Mouse (Mus musculus): ENCODE data around the gene Pygl.
A peak's percentile ranks its signal among the peaks of the same experiment; 100 is the strongest.

Pygl gene

DNA sequence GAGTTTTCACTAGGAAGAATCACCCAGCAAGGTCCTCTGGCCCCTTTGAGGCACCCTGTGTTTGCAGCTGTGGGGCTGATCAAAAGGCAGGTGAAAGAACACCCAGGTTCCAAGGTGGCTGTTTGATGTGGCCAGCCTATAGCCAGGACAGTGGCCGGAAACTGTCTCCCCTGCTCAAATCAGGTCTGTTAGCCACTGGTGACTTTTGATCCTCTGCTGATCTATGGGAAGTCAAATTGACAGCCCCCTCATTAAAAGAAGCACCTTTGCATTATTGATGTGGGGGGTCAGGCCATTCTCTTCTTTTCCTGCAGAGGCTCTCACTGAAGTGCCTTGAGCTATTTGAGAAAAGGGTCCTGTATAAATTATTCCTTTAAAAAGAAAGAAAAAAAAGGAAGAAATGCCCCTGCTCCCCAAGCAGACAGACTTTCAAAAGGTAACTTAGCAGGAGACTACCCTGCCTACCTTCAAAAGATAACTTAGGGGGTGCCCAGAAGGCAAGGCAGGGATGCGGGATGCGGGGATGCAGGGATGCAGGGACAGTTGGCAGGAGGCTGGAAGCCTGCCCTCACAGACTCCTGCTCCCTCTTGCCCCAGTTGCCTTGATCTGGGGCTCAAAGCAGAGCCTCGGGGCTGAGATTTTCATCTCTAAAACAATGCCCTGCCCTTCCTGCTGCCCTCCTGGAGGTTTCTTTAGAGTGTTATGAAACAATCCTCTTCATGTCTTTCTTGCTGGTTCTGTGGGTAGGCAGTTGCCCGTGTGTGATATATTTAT lies 73.8 kb downstream of the Pygl start:
- DNase-seq (ENCODE audit: low read depth, low spot score): peak; percentile 52

DNA sequence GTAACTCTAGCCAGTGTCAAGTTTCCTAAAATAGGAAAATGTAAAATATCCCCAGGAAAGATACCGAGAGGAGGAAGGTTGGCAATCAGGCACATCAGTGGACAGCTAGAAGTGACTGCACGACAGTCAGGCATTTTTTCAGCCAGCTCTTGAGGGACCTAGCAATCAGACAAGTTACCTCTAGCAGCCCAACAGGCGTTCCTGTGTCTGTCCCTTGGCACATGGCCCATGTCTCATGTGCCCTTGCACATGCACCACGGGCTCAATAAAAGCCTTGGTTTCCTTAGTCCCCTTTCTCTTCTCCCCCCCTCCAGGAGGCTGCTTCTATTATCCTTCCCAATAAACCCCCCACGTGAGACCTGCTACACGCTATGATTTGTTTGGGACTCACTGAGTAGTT lies 75.1 kb downstream of the Pygl start:
- no peak for DNase-seq (ENCODE audit: low read depth, low spot score)

DNA sequence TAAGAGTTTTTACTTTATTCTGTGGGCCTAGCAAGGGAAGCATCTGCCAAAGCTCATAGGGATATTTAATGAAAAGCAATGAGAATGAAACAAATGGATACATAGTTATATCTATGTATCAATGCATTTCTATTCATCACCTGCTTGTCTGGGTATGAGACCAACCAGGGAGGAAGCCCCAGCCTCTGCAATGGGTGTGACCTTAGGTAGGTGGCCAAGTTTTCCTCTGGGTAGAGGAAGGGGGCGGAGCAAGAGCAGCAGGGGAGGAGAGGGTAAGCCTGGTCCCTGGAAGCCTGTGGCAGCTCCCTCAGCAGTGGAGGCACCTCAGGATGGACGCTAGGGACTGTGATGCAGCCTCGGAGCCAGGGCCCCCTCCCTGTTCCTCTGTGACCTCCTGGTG lies 77.4 kb downstream of the Pygl start, which contains the start of gene Abhd12b:
Gene Abhd12b (plus strand): TSS at position 301 of the 400 bp plus-strand sequence.
- DNase-seq (ENCODE audit: low read depth, low spot score): no peak

DNA sequence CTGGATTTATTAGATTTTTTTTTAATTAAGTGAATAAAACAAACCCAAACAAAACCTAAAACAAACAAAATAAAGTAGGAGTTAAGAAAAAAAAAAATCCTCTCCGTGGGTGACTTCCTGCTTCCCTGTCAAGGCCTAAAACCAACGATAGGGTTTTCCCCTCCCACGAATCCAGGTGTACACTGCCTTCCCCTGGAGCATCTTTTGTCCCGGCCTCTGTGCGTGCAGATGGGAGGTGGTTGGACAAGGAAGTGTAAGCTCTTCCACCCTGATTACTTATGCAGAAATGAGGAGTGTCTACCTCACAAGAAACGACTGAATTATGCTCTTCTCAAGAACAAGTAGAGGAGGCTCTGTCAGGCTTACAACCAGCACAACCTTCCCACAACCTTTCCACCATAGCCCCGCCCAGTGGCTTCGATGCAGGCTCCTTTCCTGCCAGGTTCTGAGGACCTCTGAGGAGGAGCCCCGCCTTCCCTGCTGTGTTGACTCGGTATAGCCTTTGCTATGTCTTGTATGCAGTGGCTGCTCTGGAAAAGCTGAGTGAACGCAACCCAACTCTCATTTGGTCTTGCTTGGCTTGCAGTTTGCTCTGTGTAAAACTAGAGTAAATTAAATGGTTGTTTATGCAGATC lies 82.5 kb downstream of the Pygl start:
- peak; percentile 39 for DNase-seq (ENCODE audit: low read depth, low spot score)

DNA sequence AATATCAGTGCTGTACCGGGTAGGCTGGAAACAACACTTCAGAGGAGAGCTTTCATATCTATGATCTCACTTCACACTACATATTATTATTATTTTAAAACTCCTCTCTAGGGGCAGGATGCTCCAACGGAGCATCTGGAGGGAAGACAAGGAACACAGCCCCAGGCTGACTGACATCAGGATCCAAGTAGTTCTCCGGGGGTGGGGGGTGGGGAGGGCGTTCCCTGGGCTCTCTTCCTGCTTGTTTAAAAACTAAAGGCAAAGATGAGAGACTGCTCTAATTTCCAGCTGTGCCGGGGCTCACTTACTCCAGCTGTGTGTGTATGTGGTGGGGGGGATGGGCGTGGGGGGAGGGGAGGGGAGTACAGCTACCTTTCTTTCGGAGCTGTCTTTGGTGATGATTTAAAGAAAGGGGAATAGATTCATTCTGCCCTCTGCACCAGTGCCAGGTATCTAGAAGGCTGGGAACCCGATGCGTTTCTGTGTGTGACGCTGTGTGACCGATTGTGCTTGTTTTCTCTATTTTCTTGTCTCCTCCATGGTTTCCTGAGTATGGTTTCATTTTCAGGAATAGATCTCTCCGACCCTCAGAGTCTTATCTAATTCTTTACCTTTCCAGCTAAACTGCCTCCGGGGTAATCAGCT lies 83.2 kb downstream of the Pygl start:
- peak; percentile 33 for DNase-seq (ENCODE audit: low read depth, low spot score)

DNA sequence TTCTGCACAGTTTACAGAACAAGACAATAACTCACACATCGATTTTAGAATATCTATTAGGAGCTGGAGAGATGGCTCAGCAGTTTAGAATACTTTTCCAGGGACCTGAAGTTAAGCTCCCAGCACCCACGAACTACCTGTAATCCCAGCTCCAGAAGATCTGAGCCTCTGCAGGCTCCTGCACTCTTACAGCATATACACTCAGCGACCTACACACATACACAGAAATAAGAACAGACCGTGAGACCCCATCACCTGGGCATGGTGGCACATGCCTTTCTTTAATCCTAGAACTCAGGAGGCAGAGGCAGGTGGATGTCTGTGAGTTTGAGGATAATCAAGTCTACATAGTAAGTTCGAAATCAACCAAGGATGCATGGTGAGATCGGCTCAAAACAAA lies 85.7 kb downstream of the Pygl start:
- no peak for DNase-seq (ENCODE audit: low read depth, low spot score)

DNA sequence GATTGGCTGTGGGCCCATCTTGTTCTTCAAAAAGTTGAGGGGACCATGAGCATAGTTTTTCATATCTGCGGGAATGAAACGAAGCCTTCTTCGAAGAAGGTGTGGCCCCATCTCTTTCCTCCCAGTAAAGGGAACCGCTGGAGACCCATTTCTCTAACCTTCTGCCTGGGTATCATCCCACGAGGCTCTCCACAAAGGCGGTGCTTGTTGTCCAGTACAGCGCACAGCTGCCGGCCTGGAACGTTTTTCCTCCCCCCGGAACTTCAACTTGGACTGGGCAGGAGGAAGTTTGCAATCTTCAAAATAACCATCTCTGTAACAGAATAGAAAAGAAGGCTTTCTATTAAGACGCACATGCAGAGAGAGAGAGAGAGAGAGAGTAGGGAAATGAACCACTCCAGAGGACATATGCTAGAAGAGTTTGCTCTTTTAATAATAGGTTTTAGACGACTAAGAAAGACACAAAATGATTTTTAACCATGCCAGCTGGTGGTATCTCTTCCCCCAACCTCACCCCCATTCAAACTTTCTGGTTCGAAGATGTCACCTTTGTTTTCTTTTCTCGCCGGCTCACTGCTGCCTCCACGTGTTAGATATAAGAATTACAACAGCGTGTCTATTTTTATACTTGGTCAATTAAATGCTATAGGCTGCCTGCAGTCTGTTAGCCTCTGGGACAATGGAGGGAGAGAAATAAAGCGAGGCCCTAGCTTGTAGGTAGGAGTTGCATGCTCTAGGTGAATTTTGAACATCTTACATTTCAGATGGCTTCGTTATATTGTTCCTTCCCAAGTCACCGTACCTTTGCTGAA lies 86.4 kb downstream of the Pygl start:
- DNase-seq (ENCODE audit: low read depth, low spot score): peak; percentile 66

DNA sequence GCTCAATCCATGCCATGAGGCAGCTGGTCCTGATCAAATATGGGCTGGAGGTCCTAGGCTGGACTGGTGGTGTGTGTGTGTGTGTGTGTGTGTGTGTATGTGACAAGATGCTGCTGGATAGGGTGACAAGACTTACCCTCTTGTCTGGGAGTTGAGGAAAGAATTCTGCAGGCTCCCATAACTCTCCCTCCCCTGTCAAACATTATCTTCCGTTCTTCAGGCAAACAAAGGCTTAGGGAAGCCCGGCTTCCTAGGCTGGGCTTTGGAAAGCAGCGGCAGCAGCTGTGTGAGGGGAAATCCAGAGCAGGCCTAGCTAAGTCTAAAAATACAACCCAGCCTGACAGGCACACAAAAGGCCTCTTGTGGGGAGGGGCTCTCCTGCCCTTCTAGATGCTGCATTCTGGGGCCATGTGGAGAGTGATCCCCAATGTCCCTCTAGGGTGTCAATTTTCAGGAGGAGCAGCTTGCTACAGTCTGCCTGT lies 87.1 kb downstream of the Pygl start:
- peak; percentile 35 for DNase-seq (ENCODE audit: low read depth, low spot score)

DNA sequence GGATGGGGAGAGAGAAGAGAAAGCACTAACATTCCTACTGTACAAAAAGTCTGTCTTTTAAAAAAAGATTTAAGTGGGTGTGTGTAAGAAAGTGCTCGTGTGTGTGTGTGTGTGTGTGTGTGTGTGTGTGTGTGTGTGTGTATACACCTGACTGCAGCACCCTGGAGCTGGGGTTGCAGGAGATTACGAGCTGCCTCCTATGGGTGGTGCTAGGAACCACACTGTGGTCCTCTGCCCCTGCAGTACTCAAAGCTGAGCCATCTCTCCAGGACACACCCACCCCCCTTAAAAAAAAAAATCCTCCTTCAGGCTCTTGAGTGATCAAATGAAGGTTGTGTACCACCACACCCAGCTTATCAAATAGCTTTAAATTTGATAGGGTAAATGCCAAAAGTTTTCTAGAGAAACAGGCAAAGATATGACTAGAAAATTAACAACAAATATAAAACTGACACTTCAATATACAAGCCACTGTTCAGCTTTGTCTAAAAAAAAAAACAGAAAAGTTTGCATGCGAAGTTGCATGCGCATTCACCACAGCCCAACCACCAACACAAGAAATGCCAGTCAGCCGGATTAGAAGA lies 90.2 kb downstream of the Pygl start:
- no peak for DNase-seq (ENCODE audit: low read depth, low spot score)

Data from brain, adult 2 months (tissue).